In the genomic region with DNA sequence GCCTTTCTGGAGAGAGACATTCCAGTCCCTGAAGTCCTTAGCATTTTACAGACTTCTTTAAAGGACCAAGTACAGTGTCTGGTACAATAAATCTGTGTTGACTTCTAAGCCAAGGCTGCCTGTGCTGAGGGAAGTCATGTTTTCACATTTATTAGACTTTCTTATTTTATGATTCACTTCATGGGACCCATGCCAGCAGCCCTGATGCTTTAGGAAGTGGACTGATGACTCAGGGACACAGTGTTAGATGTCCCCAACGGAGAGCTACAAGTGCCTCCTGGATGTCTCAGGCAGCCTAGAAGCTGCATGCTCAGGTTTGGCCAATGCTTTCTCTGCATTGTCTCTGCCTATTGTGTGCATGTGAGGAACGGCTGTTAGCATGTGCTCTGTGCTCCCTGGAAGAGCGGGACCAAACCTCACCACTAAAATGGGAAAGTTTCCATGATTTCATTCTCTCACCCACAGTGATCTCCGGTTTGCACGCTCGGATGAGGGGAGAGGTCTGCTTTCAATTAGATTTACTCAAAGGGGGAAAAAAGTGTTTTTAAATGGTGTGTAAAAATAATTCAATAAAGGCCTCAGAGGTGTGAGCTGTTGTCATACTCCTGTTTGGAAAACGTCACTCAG, we compare ENCODE assay signal across 10 mouse cellular contexts.
DNase-seq lines count a peak whose midpoint lies in the region; ATAC-seq and TF ChIP-seq lines count a peak whose summit lies in the region.
"Had no signal": no experiment of that assay in that cellular context is flagged by ENCODE, and none has a peak within 500 bp of the region (broad histone marks: within the 10 kb centered on the region; RNA-seq: fewer than 3 reads in every experiment).

No protein-coding gene starts in this region.

- DNase-seq in urinary bladder, postnatal 14 days (ENCODE audit: low spot score): peak; percentile 28
- no peak for DNase-seq in urinary bladder, postnatal 36 days (ENCODE audit: low spot score in 2 of 2)
- peak; percentile 63 to 67 for DNase-seq in heart, postnatal 10 days
- no peak for DNase-seq in cerebellum, postnatal 36 days
- DNase-seq in hindbrain, postnatal 0 days (ENCODE audit: low spot score): no peak
- DNase-seq in retina, embryonic 14.5 days (ENCODE audit: low spot score): no peak

- peaks cover 18% of the 10 kb centered on the region for H3K4me1 ChIP-seq in embryonic facial prominence, embryonic 13.5 days
- H3K4me1 ChIP-seq in hindbrain, postnatal 0 days (ENCODE audit: insufficient read depth, low read length): peaks cover 3% of the 10 kb centered on the region; the same call in 1 of the 2 replicates
- H3K4me1 ChIP-seq: midbrain, embryonic 13.5 days had no signal

- H3K4me3 ChIP-seq in embryonic facial prominence, embryonic 13.5 days: no peak overlapping the region
- H3K4me3 ChIP-seq in hindbrain, postnatal 0 days (ENCODE audit: low read length): no peak overlapping the region
- H3K4me3 ChIP-seq: midbrain, embryonic 13.5 days had no signal

- TF ChIP-seq CTCF in hindbrain, postnatal 0 days (IDR thresholded peaks at IDR 0.05; ENCODE audit: low read depth): no peak

- no peak overlapping the region for H3K9ac ChIP-seq in embryonic facial prominence, embryonic 13.5 days
- H3K9ac ChIP-seq in hindbrain, postnatal 0 days (replicated peaks; ENCODE audit: low read length): no peak overlapping the region
- H3K9ac ChIP-seq: midbrain, embryonic 13.5 days had no signal

- peak; percentile 38; the same call in 1 of the 2 replicates for ATAC-seq in embryonic facial prominence, embryonic 13.5 days (ENCODE audit: insufficient number of reproducible peaks, insufficient read depth, low FRiP score, low TSS enrichment, low read depth)
- no peak for ATAC-seq in megakaryocyte, adult 5-6 weeks (ENCODE audit: poor library complexity, severe bottlenecking)
- no peak for ATAC-seq in hindbrain, postnatal 0 days
- ATAC-seq: intestine, postnatal 0 days; midbrain, embryonic 13.5 days had no signal

- no peaks in the 10 kb centered on the region for H3K27me3 ChIP-seq in embryonic facial prominence, embryonic 13.5 days
- no peaks in the 10 kb centered on the region for H3K27me3 ChIP-seq in hindbrain, postnatal 0 days (ENCODE audit: insufficient read depth, low read length)
- H3K27me3 ChIP-seq: midbrain, embryonic 13.5 days had no signal

- 32% methylated on average over 7 of the region's 7 CpGs for WGBS in embryonic facial prominence, embryonic 13.5 days
- 66% methylated on average over 7 of the region's 7 CpGs for WGBS in hindbrain, postnatal 0 days

- peak overlapping the region; percentile 52; the same call in 1 of the 2 replicates for H3K27ac ChIP-seq in embryonic facial prominence, embryonic 13.5 days
- H3K27ac ChIP-seq in hindbrain, postnatal 0 days: no peak overlapping the region
- H3K27ac ChIP-seq: midbrain, embryonic 13.5 days had no signal

- no peaks in the 10 kb centered on the region for H3K36me3 ChIP-seq in embryonic facial prominence, embryonic 13.5 days
- no peaks in the 10 kb centered on the region for H3K36me3 ChIP-seq in hindbrain, postnatal 0 days (ENCODE audit: insufficient read depth, low read length)
- H3K36me3 ChIP-seq: midbrain, embryonic 13.5 days had no signal

- no peak overlapping the region for H3K4me2 ChIP-seq in embryonic facial prominence, embryonic 13.5 days
- H3K4me2 ChIP-seq in hindbrain, postnatal 0 days (ENCODE audit: low read depth, low read length): no peak overlapping the region
- H3K4me2 ChIP-seq: midbrain, embryonic 13.5 days had no signal

- intact Hi-C loops in heart, postnatal 10 days (cut with DNase I): loop anchor here (10.0 kb wide), 1 partner anchor 1009 kb away; no protein-coding TSS in a partner anchor

- no peaks in the 10 kb centered on the region for H3K9me3 ChIP-seq in embryonic facial prominence, embryonic 13.5 days
- H3K9me3 ChIP-seq in hindbrain, postnatal 0 days (ENCODE audit: low read length): no peaks in the 10 kb centered on the region
- H3K9me3 ChIP-seq: midbrain, embryonic 13.5 days had no signal

Comparison
In these comparisons a context has a peak if more than half of its experiments do, and no peak if none do; other contexts are left out.
1. DNase-seq: peak in urinary bladder, postnatal 14 days (single experiment) and heart, postnatal 10 days (2 of 2); none in urinary bladder, postnatal 36 days (0 of 2), cerebellum, postnatal 36 days (0 of 2), hindbrain, postnatal 0 days (single experiment) and retina, embryonic 14.5 days (single experiment).